Mouse (Mus musculus): ENCODE measurements around the gene Thap11.

The Thap11 gene
- long read RNA-seq, experiment 1, transcript Thap11-201 (1 exons, 1,819 nt): major isoform, 53 of 53 reads
- long read RNA-seq, experiment 1, partial matches to known transcripts: 0 of 53 reads
- long read RNA-seq, experiment 1, other reads (novel, unspliced or antisense): 0 of 53 reads
- long read RNA-seq, experiment 2, transcript Thap11-201 (1 exons, 1,819 nt): major isoform, 64 of 64 reads
- long read RNA-seq, experiment 2, partial matches to known transcripts: 0 of 64 reads
- long read RNA-seq, experiment 2, other reads (novel, unspliced or antisense): 0 of 64 reads

GRCm38 (mm10) chr8:105854715-105855216 lies at the start of gene Thap11:
Gene Thap11, plus strand, starts transcription at chr8:105855132.
- intact Hi-C loops (cut with DNase I): no loop called here

GRCm38 (mm10) chr8:105805346-105805745 lies 49.6 kb upstream of the Thap11 start:
- intact Hi-C loops (cut with DNase I): no loop called here

- intact Hi-C loops (cut with DNase I): no loop called here
These were observed 49.0 kb upstream of the Thap11 start for GRCm38 (mm10) chr8:105805964-105806363.

- intact Hi-C loops (cut with DNase I): no loop called here
These were observed 47.2 kb upstream of the Thap11 start for GRCm38 (mm10) chr8:105807766-105808165.

- intact Hi-C loops (cut with DNase I): no loop called here
These were observed 46.5 kb upstream of the Thap11 start for GRCm38 (mm10) chr8:105808480-105808879.

- intact Hi-C loops (cut with DNase I): no loop called here
These were observed 44.6 kb upstream of the Thap11 start for GRCm38 (mm10) chr8:105810245-105810786.

GRCm38 (mm10) chr8:105811061-105811460 lies 43.9 kb upstream of the Thap11 start:
- intact Hi-C loops (cut with DNase I): no loop called here

GRCm38 (mm10) chr8:105811543-105811942 lies 43.4 kb upstream of the Thap11 start:
- intact Hi-C loops (cut with DNase I): no loop called here

- intact Hi-C loops (cut with DNase I): no loop called here
These were observed 42.4 kb upstream of the Thap11 start for GRCm38 (mm10) chr8:105812511-105812910.

GRCm38 (mm10) chr8:105813241-105813640 lies 41.7 kb upstream of the Thap11 start:
- intact Hi-C loops (cut with DNase I): no loop called here

- intact Hi-C loops (cut with DNase I): no loop called here
These were observed 35.3 kb upstream of the Thap11 start for GRCm38 (mm10) chr8:105819659-105820058.

- intact Hi-C loops (cut with DNase I): no loop called here
These were observed 34.0 kb upstream of the Thap11 start for GRCm38 (mm10) chr8:105820925-105821324.

- intact Hi-C loops (cut with DNase I): no loop called here
These were observed 29.4 kb upstream of the Thap11 start for GRCm38 (mm10) chr8:105825506-105825905.

GRCm38 (mm10) chr8:105826379-105826778 lies 28.6 kb upstream of the Thap11 start:
- intact Hi-C loops (cut with DNase I): no loop called here

- intact Hi-C loops (cut with DNase I): no loop called here
These were observed 27.8 kb upstream of the Thap11 start, which contains the start of the genes Ranbp10 and Tsnaxip1 for GRCm38 (mm10) chr8:105826861-105827848. Gene Ranbp10, minus strand, starts transcription at chr8:105827350. Gene Tsnaxip1, plus strand, starts transcription at chr8:105827731.

GRCm38 (mm10) chr8:105833740-105834139 lies 21.2 kb upstream of the Thap11 start:
- intact Hi-C loops (cut with DNase I): loop anchor here (10.0 kb wide), 1 partner anchor 191 kb away; no protein-coding TSS in a partner anchor

- intact Hi-C loops (cut with DNase I): loop anchor here (5.0 to 10.0 kb wide), 2 partner anchors 97 to 189 kb away; partner anchors contain the start of gene Ctrl
These were observed 19.6 kb upstream of the Thap11 start for GRCm38 (mm10) chr8:105835318-105835717.

- intact Hi-C loops (cut with DNase I): loop anchor here (5.0 to 10.0 kb wide), 2 partner anchors 95 to 188 kb away; partner anchors contain the start of gene Ctrl
These were observed 17.9 kb upstream of the Thap11 start for GRCm38 (mm10) chr8:105836991-105837390.

GRCm38 (mm10) chr8:105839209-105839608 lies 15.7 kb upstream of the Thap11 start:
- intact Hi-C loops (cut with DNase I): loop anchor here (5.0 to 10.0 kb wide), 2 partner anchors 93 to 186 kb away; partner anchors contain the start of gene Ctrl

GRCm38 (mm10) chr8:105846678-105847077 lies 8.3 kb upstream of the Thap11 start:
- intact Hi-C loops (cut with DNase I): no loop called here

- intact Hi-C loops (cut with DNase I): no loop called here
These were observed 4.9 kb upstream of the Thap11 start for GRCm38 (mm10) chr8:105850014-105850413.
